Mouse (Mus musculus): ENCODE measurements around the gene Micu1.

Micu1 gene

DNA sequence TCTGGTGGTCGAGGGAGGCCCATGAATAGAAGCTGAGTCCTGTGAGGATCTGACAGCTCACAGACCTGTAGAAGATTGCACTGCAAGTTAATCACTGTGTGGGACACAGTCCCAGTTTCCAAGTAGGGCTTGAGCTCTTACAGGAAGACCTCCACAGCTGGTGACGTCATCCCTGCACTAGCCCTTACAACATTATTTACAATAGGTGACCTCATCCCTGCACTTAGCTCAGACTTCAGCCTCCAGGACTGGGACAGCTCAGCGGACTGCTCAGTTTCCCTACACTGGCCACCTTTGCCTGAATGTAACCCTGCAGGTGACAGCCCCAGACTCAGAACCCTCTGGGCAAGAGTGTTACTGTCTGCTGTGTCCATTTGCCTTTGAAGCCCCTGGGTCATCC, 75.0 kb downstream of the Micu1 start:
- DNase-seq (ENCODE audit: low spot score) = no peak

DNA sequence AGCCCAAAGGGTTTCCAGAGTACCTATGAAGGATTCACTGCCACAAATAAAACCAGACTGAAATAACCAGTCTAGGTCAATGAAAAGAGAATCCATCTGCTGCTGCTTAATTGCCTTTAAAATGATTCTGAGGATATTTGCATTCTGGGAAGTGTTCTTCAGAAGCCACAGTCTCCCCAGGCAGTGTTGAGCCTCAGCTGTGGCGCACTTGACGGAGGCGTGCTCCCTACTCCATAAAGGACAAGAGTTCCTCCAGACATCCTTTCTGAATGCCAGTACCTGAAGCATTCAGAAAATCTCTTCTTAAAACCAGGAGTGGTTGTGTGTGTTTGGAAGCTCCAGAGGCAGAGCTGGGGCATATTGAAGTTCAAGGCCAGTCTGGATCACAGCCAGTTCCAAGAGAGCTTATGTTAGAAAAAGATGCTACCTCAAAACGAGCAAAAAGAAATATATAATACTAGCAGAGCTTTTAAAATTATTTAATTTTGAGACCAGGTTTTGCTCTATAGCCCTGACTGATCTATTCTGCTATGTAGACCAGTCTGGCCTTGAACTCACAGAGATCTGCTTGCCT, 75.9 kb downstream of the Micu1 start:
- no peak for DNase-seq (ENCODE audit: low spot score)

DNA sequence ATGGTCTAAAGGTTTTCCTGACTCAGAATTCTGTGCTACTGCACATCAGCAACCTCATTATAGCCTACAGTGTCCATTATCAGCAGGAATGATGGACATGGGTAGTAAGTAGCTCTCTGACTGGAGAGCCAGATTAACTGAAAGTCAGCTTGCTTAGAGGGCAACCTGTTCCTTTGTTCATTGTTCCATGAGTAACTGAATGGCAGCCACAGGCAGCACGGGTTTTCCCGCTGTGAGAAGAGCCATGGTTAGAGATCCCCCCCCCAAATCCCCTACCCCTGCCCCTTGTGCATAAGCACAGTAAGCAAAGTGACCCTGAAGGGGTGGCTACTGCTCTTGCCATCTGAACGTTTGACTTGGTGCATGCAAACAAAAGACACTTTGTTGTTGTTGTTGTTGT, 78.4 kb downstream of the Micu1 start:
- DNase-seq (ENCODE audit: low spot score) = no peak

DNA sequence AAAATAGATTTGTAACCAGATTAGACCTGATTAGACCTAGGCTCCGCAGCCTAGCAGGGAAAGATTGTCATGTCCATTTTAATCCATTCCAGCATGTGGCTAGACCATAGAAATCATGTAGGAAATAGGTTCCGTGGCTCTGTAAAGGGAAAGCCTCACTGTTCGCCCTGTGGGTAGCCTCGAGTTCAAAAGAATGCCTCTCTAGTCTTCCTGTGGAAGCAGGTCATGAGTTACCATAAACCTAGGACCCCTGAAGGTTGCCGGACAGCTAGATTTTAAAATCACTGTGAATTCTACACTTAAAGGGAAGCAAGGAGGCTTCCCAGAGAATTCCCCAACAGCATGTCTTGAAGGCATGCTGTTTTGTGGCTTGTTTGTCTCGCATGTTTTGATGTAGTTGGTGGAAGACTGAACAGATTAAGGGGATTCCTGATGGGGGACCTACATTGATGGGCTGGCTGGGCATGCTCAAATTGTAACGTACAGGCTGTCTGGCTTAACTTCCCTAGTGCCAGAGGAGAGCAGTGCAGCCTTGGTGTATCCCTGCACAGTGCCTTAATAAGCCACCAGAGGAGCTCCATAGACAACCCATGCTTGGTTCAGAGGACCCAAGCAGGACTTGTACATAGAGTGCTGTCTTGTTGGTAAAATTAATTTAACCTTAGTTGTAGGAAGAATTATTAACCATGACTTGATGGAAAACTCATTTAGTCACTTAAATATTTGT, 79.1 kb downstream of the Micu1 start:
- no peak for DNase-seq (ENCODE audit: low spot score)

DNA sequence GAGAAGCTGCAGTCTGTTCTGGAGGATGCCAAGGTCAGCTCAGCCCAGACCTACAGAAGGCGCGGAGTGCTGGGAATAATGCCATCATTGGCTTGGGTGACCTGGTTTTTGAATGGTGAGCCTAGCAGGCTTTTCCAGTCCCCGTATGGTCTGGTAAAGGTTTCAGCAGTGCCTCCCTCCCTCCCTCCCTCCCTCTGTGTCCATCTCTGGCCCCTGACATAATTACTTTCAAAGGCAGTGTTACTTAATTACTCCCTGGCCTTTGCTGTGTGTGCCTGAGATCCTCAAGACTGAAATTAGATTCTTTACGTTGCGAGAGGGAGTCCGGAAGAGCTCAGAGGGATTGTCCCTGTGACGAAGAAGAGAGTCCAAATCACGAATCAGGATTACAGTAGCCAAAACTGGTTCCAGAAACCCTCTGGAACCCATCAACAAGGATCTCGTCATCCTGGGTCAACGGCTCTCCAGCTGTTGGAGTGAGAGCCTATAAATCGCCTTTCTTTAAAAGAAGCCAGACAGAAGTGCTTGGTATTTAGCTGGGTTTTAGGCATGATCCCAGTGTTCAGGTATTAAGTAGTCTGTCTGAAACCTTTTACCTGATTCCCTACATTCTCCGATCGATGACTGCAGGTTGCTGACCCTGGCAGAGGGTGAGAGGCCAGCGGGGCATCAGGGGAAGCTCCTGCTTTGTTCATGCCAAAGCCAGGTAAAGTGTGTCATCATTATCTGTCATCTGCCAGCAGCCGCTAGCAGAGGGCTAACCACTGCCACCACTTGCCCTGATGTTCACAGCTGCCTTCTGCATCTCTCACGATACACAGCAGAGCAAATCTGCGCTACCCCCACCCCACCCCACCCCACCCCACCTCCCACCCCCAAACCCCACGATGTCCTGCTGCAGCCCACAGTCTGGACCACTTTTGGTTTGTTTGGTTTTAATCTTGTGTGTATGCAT, 82.7 kb downstream of the Micu1 start:
- no peak for DNase-seq (ENCODE audit: low spot score)

DNA sequence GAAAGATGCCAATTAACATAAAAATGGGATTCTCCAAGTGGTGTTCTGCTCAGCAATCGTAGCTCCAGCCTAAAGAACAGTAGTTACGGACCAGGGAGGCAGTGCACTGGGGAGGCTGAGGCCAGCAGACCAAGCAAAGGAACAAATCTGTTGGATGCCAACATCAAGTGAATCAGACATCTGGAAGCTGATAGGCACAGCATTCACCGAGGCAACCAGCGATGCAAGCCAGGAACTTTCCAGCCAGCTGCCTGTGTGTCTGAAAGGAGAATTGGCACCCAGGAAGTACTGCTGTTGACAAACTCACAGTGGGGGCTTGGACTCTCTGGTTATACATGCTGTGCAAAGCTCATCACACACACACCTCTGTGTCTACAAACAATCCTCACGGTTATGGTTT, 84.0 kb downstream of the Micu1 start:
- no peak for DNase-seq (ENCODE audit: low spot score)

DNA sequence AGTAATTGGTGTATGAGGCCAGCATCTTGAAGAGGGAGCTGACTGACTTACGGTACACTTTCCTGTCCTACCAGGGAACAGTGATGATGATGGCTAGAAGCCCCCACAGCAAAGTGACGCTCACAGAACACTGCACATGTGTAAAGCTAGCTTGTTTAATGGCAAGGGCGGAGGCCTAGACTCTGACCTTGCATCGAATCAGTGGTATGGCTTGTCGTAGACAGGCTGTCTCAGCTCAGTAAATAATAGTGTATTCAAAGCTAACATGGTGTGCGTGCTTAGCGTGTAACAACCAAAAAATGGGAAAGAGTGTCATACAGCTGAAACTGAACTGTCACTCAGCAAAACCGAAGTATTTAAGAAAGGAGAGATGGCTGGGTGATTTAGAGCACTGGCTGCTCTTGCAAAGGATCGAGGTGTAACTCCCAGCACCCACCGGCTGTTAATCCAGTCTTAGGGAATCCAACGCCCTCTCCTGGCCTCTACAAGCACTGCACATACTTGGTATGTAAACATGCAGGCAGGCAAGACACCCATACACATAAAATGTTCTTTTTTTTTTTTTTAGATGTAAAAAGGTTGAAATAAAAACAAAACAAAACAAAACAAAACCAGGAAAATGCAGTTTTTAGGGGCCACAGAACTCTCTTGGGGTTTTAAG, 85.0 kb downstream of the Micu1 start:
- DNase-seq (ENCODE audit: low spot score) = no peak

DNA sequence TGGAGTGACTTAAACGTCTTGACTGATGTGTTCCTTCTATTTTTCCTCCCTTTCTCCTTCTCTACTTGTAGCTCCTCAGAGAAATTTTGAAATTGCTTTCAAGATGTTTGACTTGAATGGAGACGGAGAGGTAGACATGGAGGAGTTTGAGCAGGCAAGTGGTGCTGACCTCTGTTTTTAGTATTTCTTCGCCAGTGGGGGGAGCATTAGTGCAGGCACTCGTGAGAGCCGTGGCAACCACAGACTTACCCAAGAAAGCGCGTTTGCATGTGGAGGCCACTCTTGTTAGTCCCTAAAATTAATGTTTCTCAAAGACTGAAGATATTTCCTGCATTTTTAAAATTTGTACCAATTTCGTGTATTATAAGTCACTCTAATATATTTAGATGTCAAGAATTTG, 85.6 kb downstream of the Micu1 start:
- no peak for DNase-seq (ENCODE audit: low spot score)

DNA sequence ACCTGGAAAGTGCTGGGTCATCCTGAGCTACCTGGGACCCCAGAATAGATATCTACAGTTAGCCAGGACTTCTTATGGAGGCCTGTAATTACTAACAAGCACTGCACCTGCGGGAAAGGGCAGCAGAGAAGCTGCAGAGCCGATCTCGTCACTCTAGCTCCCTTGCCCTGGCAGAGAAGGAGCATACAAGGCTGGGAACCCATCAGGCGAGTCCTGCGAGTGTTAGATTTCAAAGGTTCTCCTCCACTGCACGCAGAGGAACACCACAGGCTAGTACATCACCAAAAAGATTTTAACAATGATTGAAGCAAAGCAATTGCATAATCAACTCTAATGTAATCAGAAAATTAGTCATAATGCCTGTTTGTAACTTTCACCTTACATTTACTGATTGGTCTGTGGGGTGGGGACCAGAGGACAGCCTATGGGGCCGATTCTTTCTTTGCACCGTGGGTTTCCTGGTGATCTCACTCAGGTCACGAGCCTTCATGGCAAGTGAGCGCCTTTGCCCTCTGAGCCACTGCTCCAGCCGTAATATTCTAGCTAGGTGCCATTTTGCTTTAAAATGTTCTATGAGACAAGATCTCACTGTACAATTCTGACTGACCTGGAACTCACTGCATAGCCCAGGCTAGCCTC, 88.1 kb downstream of the Micu1 start:
- no peak for DNase-seq (ENCODE audit: low spot score)

DNA sequence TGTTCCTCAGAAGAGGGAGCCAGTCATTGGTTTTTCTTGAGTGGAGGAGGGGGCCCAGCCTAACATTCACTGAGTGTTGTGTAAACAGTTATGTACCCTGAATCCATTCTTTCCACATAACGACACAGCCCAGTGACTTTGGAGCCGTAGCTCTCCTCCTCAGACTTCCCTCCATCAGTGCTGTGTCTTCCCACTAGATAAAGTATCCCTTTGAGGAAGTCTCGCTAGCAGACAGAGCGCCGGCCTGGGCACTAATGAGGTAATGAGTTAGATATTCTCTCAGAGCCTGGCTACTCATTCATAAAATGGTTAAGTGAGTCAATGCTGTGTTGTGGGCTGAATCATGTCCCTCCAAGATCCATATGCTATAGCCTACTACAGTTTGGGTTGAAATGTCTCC, 89.6 kb downstream of the Micu1 start:
- no peak for DNase-seq (ENCODE audit: low spot score)

DNA sequence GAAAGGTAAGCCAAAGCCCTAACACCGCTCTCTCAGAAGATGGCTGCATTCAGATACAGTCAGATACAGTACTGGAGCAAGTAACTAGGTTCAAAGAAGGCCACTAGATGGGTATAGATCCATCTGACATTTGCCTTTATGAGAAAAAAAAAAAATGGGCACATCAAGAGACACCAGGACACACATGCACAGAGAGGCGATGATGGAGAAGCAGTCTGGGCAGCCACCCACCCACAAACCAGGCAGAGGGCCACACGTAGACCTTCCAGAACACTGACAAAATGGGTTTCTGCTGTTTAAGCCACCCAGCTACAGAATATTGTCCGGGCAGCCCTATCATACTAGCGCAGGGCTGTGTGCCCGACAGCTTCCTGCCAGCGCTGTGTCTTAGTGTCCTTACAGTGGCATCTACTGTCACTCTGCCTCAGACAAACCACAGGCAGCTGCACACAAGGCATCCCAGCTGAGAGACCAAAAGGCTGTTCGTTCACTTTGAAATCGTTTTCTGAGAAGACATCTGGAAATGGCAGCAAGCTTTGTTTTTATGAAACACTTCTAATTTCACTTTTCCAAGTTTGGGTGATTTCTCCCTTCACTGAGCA, 90.4 kb downstream of the Micu1 start:
- DNase-seq (ENCODE audit: low spot score) = no peak

DNA sequence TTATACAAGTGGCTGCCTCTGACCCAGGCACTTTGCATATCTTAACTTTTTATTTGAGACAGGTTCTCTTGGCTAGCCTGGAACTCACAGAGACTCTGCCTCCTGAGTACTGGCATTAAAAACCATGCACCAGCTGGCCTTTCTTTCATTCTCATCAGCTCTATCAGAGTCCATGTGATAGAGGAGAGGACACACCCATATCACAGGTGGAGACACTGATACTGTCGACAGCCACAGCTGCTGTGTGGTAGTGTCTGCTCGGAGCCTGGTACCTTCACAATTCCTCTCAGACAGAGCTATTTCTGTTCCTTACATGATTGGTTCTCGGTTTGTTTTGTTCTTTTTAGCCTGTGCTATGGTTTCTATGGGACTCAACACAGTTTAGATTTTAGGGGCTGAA, 91.2 kb downstream of the Micu1 start:
- no peak for DNase-seq (ENCODE audit: low spot score)

DNA sequence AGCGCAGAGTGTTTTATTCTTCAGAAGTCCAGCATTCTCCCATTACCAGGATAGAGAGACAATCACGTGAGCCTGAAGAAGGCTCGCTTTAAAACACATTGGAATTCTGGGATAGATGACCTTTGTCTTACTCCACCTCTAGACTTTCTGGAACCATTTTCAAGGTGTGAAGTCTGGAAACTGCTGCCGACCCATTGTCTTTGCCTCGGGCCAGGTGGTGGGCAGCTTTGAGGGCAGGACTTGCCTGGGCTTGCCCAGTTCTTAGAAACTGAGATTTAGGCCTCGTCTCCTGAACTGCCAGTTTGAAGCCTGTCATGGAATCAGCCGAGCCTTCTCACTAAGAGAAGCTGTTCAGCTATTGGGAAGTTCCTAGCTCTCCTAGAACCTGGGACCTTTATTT, 92.8 kb downstream of the Micu1 start:
- DNase-seq (ENCODE audit: low spot score) = no peak

DNA sequence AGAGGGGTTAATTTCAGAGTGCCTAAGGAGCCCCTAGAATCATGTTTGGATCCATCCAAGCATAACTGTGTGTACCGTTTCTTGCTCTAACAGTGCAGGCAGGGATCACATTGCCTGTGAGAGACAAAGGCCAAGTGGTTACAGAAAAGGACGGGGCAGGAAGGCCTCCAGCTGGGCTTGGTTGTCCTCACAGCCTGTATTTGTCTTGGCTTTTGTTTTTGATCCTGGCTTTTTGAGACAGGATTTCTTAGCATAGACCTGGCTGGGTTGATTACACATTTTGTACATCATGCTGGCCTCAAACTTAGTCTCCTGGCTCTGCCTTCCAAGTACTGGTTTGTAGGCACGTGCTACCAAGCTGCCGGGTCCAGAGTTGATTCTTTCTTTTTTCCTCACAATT, 93.6 kb downstream of the Micu1 start:
- no peak for DNase-seq (ENCODE audit: low spot score)

DNA sequence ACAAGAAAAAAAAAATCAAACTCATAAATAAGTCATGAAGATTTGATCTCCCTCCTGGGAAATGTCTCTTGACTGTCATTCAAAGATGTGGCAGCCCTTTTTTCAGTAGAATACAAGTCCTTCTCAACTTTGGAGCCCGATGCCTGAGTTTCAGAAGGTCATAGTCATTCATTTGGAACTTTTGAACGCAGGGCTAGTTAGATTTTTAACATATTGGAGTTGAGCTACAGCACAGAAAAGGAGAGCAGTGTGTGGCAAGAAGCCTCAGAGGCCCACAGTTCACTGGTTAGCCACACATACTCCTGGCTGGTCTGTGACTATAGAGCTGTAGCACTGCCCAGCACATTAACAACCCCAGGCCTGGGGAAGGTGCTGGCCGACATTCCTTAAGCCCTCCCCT, 96.1 kb downstream of the Micu1 start:
- no peak for DNase-seq (ENCODE audit: low spot score)

DNA sequence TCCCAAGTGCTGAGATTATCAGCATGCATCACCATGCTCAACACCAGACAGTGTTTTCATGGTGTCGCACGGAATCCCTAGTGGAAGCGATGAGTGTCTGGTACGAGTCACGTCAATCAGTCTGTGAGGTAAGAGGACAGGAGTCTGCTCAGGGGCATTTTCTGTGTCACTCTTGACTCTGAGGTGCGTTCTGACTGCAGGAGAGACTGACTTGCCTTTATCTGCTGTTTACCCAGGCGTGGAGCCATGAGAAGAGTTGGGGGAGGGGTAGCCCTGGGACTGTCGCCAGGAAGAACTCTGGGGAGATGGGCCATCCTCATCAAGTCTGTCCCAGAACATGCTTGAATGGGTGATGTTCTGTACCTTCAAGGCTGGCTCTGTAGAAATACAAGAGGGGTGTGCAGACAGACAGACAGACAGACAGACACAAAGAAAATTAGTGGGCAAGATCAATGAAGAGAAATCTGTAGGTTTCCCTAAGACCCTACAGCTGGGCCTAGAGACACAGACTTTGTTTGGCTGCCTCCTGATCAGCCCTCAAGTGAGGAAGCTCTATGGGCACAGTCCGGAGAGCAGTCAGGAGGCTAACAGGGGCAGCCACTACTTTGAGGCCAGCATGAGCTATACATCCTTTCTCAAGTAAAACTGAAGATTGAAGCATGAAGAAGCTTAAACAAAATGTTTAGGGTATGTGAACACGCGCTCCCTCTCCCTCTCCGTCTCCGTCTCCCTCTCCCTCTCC, 97.2 kb downstream of the Micu1 start:
- no peak for DNase-seq (ENCODE audit: low spot score)

DNA sequence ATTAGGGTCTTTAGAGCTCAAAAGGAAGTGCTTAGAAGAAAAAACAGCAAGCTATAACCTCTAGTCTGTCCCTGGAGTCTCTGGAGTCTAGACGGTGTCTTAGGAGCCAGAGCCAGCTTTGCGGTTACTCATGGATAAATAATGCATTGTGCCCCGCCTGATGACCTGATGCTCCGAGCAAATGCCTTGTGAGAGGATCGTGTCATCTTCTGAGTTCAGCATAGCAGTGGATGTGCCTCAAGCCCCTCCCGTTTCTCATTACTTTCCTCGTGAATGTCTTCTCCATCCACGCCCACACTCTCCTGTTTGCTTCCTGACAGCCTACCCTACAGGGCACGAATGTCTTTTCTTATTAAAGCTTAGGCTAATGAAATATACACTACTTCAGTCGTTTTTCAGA, 97.9 kb downstream of the Micu1 start:
- peak; percentile 56 for DNase-seq (ENCODE audit: low spot score)

DNA sequence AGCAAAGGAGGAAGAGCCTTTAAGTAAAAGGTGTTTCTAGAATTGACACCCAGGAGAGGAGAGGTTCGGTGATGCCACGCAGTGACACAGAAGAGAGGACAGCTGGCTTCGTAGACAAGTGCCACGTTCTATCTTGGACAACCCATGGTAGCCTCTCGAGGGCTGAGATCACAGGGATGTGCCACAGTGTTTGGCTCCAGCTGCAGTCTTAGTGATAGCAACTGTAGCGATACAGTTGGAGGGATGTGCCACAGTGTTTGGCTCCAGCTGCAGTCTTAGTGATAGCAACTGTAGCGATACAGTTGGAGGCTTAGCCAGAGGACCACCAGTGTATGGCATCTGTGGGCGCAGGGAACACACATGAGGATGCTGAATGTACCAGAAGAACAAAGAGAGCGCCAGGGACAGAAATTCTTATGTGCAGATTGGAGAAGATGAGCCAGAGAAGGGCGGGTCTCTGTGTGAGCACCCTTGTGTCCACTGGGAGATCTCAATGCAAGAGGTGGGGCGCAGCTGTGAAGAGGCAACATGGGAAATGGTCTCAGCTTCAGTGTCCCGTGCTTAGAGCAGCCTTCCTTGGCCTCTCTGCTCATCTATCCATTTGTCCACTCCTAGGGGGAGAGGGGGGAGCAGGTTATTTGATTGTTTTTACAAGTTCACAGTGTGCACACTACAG, 98.7 kb downstream of the Micu1 start:
- no peak for DNase-seq (ENCODE audit: low spot score)

DNA sequence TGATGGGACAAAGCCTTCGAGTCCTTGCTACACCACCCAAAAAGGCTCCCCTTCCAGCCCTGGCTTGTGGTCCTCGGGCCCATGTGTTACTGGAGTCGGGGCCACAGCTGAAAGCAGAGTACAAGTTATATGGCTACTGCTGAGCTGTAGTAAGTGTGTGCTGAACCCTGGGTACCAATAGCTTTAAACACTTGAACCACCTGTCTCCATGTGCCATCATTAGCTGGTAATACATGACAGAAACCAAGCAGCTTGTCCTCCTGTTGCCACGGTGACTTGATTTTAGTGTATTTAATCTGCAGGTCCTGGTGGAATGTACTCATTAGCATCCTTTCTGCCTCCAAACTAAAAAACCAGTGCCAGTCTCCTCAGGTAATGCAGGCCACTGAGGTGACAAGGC, 106.4 kb downstream of the Micu1 start:
- DNase-seq (ENCODE audit: low spot score) = no peak

DNA sequence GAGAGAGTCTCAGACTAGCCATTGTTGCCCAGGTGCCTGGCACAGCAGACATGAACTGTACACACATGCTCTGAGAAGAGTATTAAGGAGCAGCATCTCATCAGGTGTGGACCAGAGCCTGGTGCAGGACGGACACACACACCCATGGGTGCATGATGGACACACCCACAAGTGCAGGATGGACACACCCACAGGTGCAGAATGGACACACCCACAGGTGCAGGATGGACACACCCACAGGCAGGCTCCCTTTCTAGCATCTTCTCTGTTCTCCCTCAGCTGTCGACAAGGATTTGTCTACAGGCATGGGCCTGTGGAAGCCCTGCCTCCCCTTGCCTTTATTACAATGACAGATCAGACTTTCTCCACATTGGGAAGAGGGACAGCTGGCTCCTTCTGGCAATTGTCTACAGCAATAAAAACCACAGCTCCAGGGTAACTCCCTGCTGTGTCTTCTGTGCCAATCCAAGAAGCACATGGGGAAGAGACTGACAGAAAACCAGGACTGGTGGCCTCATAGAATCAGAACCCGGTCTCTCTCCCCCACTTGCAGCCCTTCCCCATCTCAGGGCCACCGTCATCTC, 107.8 kb downstream of the Micu1 start:
- no peak for DNase-seq (ENCODE audit: low spot score)

Measured in embryo, embryonic 10.5 days (tissue).